Mouse (Mus musculus) liver, embryonic 14.5 days (tissue): ENCODE measurements around the gene Ccdc134.

Source experiments
- CTCF ChIP-seq: IDR thresholded peaks from 2 replicates; pipeline ENCODE4 v1.5.1; 2016; ENCODE audit warnings: antibody characterized with exemption, low read depth, control low read depth
- EP300 ChIP-seq: IDR thresholded peaks from 2 replicates; pipeline ENCODE4 v1.6.1; 2016; ENCODE audit warnings: antibody characterized with exemption, low read depth

DNA sequence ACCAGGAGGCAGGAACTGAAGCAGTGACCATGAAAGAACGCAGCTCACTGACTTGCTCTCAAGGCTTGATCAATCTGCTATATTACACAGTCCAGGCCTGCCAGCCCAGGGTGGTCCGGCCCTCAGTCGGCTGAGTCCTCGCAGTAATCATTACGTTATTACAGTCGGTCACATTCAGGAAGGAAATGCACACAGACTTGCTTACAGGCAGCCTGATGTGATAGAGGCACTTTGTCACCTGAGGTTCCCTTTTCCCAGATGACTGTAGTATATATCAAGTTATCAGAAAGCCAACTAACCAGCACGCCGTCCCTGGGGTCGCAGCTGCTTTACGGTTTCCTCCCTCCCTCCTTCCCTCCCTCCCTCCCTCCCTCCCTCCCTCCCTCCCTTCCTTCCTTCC, 29.2 kb downstream of the Ccdc134 start:
- TF ChIP-seq EP300, result no peak
- no peak for TF ChIP-seq CTCF
